12 mouse cellular contexts compared by ENCODE assay signal in the genomic region with DNA sequence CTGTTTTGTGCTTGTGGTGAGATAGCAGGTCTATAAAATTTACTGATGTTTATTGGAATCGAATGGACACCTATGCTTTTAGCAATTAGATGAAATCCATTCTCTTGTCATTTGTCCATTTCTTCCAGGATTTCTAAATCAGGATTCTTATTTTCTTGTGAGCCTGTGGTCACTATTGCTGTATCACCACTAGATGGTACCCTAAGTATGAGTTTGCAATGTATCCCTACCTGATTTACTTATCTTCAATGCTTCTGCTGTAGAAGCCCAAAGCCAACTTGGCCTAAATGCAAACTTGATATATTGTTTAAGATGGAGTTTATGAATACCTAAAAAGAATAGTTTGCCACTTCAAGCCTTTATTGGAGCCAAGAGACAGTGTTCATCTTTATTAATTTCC. TPM values are rescaled to one million over a fixed set of nuclear protein-coding genes. Genes with fewer than 3 reads are reported as not detected.
DNase-seq lines count a peak whose midpoint lies in the region; ATAC-seq and TF ChIP-seq lines count a peak whose summit lies in the region.
"Had no signal": no experiment of that assay in that cellular context is flagged by ENCODE, and none has a peak within 500 bp of the region (broad histone marks: within the 10 kb centered on the region; RNA-seq: fewer than 3 reads in every experiment).

No protein-coding gene starts in this region.

- H3K9me3 ChIP-seq in hindbrain, postnatal 0 days (ENCODE audit: low read length): no peaks in the 10 kb centered on the region
- H3K9me3 ChIP-seq in hindbrain, embryonic 12.5 days (replicated peaks): no peaks in the 10 kb centered on the region
- H3K9me3 ChIP-seq: embryonic facial prominence, embryonic 13.5 days had no signal

- WGBS in hindbrain, postnatal 0 days: 73% methylated on average over 1 of the region's 1 CpGs
- 77% methylated on average over 1 of the region's 1 CpGs for WGBS in hindbrain, embryonic 12.5 days

- no peaks in the 10 kb centered on the region for H3K4me1 ChIP-seq in hindbrain, postnatal 0 days (ENCODE audit: insufficient read depth, low read length)
- H3K4me1 ChIP-seq in hindbrain, embryonic 12.5 days: peaks cover 3% of the 10 kb centered on the region; the same call in 1 of the 2 replicates
- H3K4me1 ChIP-seq: embryonic facial prominence, embryonic 13.5 days had no signal

- no peaks in the 10 kb centered on the region for H3K27me3 ChIP-seq in hindbrain, postnatal 0 days (ENCODE audit: insufficient read depth, low read length)
- H3K27me3 ChIP-seq in hindbrain, embryonic 12.5 days: no peaks in the 10 kb centered on the region
- H3K27me3 ChIP-seq: embryonic facial prominence, embryonic 13.5 days had no signal

- no peak overlapping the region for H3K9ac ChIP-seq in hindbrain, postnatal 0 days (replicated peaks; ENCODE audit: low read length)
- no peak overlapping the region for H3K9ac ChIP-seq in hindbrain, embryonic 12.5 days
- H3K9ac ChIP-seq: embryonic facial prominence, embryonic 13.5 days had no signal

- no peak overlapping the region for H3K27ac ChIP-seq in hindbrain, postnatal 0 days
- H3K27ac ChIP-seq in hindbrain, embryonic 12.5 days: no peak overlapping the region
- H3K27ac ChIP-seq: embryonic facial prominence, embryonic 13.5 days had no signal

- DNase-seq in hindbrain, postnatal 0 days (ENCODE audit: low spot score): peak; percentile 47
- DNase-seq in 3T3-L1 (ENCODE audit: low read depth, low spot score): peak; percentile 49
- peak; percentile 46 for DNase-seq in embryo, embryonic 10.5 days (ENCODE audit: low spot score)
- no peak for DNase-seq in gastrocnemius, postnatal 4 days (ENCODE audit: low spot score in 2 of 2)
- DNase-seq in spleen, postnatal 36 days (ENCODE audit: low spot score in 2 of 2): no peak
- DNase-seq: heart, postnatal 36 days; kidney, postnatal 14 days; lung, postnatal 4 days; thymus, adult 18-20 months had no signal

- no peaks in the 10 kb centered on the region for H3K36me3 ChIP-seq in hindbrain, postnatal 0 days (ENCODE audit: insufficient read depth, low read length)
- 0 out of 2 replicates have a peak, but pooled peaks cover 4% of the 10 kb centered on the region for H3K36me3 ChIP-seq in hindbrain, embryonic 12.5 days

- no peak overlapping the region for H3K4me3 ChIP-seq in hindbrain, postnatal 0 days (ENCODE audit: low read length)
- H3K4me3 ChIP-seq in hindbrain, embryonic 12.5 days: no peak overlapping the region
- H3K4me3 ChIP-seq: embryonic facial prominence, embryonic 13.5 days had no signal

- H3K4me2 ChIP-seq in hindbrain, postnatal 0 days (ENCODE audit: low read depth, low read length): no peak overlapping the region
- H3K4me2 ChIP-seq in hindbrain, embryonic 12.5 days (replicated peaks): no peak overlapping the region
- H3K4me2 ChIP-seq: embryonic facial prominence, embryonic 13.5 days had no signal

- ATAC-seq in hindbrain, postnatal 0 days: no peak
- ATAC-seq in hindbrain, embryonic 12.5 days (ENCODE audit: low FRiP score): no peak
- peak; percentile 47 for ATAC-seq in CD4-positive, CD25-positive, alpha-beta regulatory T cell, adult 4 months

- TF ChIP-seq CTCF in hindbrain, postnatal 0 days (IDR thresholded peaks at IDR 0.05; ENCODE audit: low read depth): peak; percentile 66

RNA-seq across cellular contexts. Expression of gene Kifap3, which starts 54.7 kb away (rescaled TPM):
- total RNA-seq in hindbrain, postnatal 0 days (2014; rRNA removed): 110 and 122 TPM in 2 replicates
- 123 and 125 TPM in 2 replicates for polyA plus RNA-seq in hindbrain, postnatal 0 days (2015; fragmentation: Nextera tagmentation; extraction: Ambion mirVana)
- 74.6 and 87.3 TPM in 2 replicates for polyA plus RNA-seq in hindbrain, embryonic 12.5 days (2016; fragmentation: Nextera tagmentation; extraction: Ambion mirVana)
- polyA plus RNA-seq in CD4-positive, CD25-positive, alpha-beta regulatory T cell, adult 4 months (2017; shearing (Covaris generic)): 1 to 10 TPM; 3.3 to 4.2 TPM
- 10 to 100 TPM; 28.7 to 33.9 TPM for total RNA-seq in gastrocnemius, postnatal 4 days (2021)

Comparison
In these comparisons a context has a peak if more than half of its experiments do, and no peak if none do; other contexts are left out.
1. DNase-seq: peak in hindbrain, postnatal 0 days (single experiment), 3T3-L1 (single experiment) and embryo, embryonic 10.5 days (single experiment); none in gastrocnemius, postnatal 4 days (0 of 2) and spleen, postnatal 36 days (0 of 2).
2. RNA of gene Kifap3, which starts 54.7 kb away (polyA plus RNA-seq): 123 to 125 TPM in hindbrain, postnatal 0 days and 74.6 to 87.3 TPM in hindbrain, embryonic 12.5 days; 3.3 to 4.2 TPM in CD4-positive, CD25-positive, alpha-beta regulatory T cell, adult 4 months; every median in the first group is over 10 times any median in the second.